Mouse (Mus musculus): ENCODE results near the gene Gjb3. TPM values are rescaled to one million over a fixed set of nuclear protein-coding genes. Genes with fewer than 3 reads are reported as not detected.

Gene Gjb3
- polyA plus RNA-seq, 1 experiment, result 0.61 TPM

- Histone ChIP-seq H3K36me3 (ENCODE audit: control insufficient read depth, insufficient read depth) (no peaks in the 10 kb centered on the region), H3K79me2 (ENCODE audit: control insufficient read depth, insufficient read depth) (no peaks in the 10 kb centered on the region), H3ac (ENCODE audit: control insufficient read depth, insufficient read length) (no peak overlapping the region), H3K27me3 (ENCODE audit: control insufficient read depth, insufficient read depth, insufficient read length) (no peaks in the 10 kb centered on the region), H3K4me2 (ENCODE audit: low read depth) (peak overlapping the region; percentile 72), H3K4me3 (no peak overlapping the region)
- TF ChIP-seq SRF (IDR thresholded peaks at IDR 0.05; ENCODE audit: control insufficient read depth, insufficient read length, low read depth), result no peak
- no peak for TF ChIP-seq USF1 (IDR thresholded peaks at IDR 0.05; ENCODE audit: low read depth)
- TF ChIP-seq CEBPB (IDR thresholded peaks at IDR 0.05; ENCODE audit: insufficient read depth, poor library complexity, severe bottlenecking), result peak; percentile 84
These were observed 2.9 kb downstream of the Gjb3 start for GRCm38 (mm10) chr4:127327749-127328148.

- H3K36me3 ChIP-seq (ENCODE audit: control insufficient read depth, insufficient read depth), result no peaks in the 10 kb centered on the region
- no peaks in the 10 kb centered on the region for H3K79me2 ChIP-seq (ENCODE audit: control insufficient read depth, insufficient read depth)
- peak overlapping the region; percentile 72 for H3K4me2 ChIP-seq (ENCODE audit: low read depth)
- H3K4me3 ChIP-seq, result no peak overlapping the region
- H3K27me3 ChIP-seq (ENCODE audit: control insufficient read depth, insufficient read depth, insufficient read length), result no peaks in the 10 kb centered on the region
- TF ChIP-seq CEBPB (IDR thresholded peaks at IDR 0.05; ENCODE audit: insufficient read depth, poor library complexity, severe bottlenecking) (no peak), MYOD1 (IDR thresholded peaks at IDR 0.05; ENCODE audit: control insufficient read depth in 1 of 3, insufficient read length in 2 of 3, low read depth in 2 of 3) (no peak), E2F4 (IDR thresholded peaks at IDR 0.05; ENCODE audit: insufficient read depth) (no peak), TCF12 (IDR thresholded peaks at IDR 0.05; ENCODE audit: insufficient read depth, poor library complexity, severe bottlenecking) (no peak), USF1 (IDR thresholded peaks at IDR 0.05; ENCODE audit: low read depth) (peak; percentile 35), POLR2AphosphoS2 (IDR thresholded peaks at IDR 0.05; ENCODE audit: insufficient read length, low read depth) (no peak)
- no peak overlapping the region for H3ac ChIP-seq (ENCODE audit: control insufficient read depth, insufficient read length)
These were observed 3.4 kb downstream of the Gjb3 start for GRCm38 (mm10) chr4:127327258-127327657.

GRCm38 (mm10) chr4:127325276-127325675, 5.4 kb downstream of the Gjb3 start:
- Histone ChIP-seq H3K4me2 (ENCODE audit: low read depth) (no peak overlapping the region), H3K4me3 (no peak overlapping the region), H3ac (ENCODE audit: control insufficient read depth, insufficient read length) (no peak overlapping the region), H3K79me2 (ENCODE audit: control insufficient read depth, insufficient read depth) (no peaks in the 10 kb centered on the region), H3K36me3 (ENCODE audit: control insufficient read depth, insufficient read depth) (no peaks in the 10 kb centered on the region), H3K27me3 (ENCODE audit: control insufficient read depth, insufficient read depth, insufficient read length) (no peaks in the 10 kb centered on the region)
- TF ChIP-seq SRF (IDR thresholded peaks at IDR 0.05; ENCODE audit: control insufficient read depth, insufficient read length, low read depth), result no peak
- TF ChIP-seq MAX (IDR thresholded peaks at IDR 0.05; ENCODE audit: low read depth), result no peak
- TF ChIP-seq POLR2A (IDR thresholded peaks at IDR 0.05; ENCODE audit: insufficient read length, low read depth), result no peak
- TF ChIP-seq TCF12 (IDR thresholded peaks at IDR 0.05; ENCODE audit: insufficient read depth, poor library complexity, severe bottlenecking), result no peak
- no peak for TF ChIP-seq CEBPB (IDR thresholded peaks at IDR 0.05; ENCODE audit: insufficient read depth, poor library complexity, severe bottlenecking)
- TF ChIP-seq POLR2AphosphoS2 (IDR thresholded peaks at IDR 0.05; ENCODE audit: insufficient read length, low read depth), result no peak

GRCm38 (mm10) chr4:127324759-127325158, 5.9 kb downstream of the Gjb3 start:
- Histone ChIP-seq H3K79me2 (ENCODE audit: control insufficient read depth, insufficient read depth) (no peaks in the 10 kb centered on the region), H3K4me3 (no peak overlapping the region), H3K27me3 (ENCODE audit: control insufficient read depth, insufficient read depth, insufficient read length) (no peaks in the 10 kb centered on the region), H3K36me3 (ENCODE audit: control insufficient read depth, insufficient read depth) (no peaks in the 10 kb centered on the region), H3K4me2 (ENCODE audit: low read depth) (no peak overlapping the region), H3ac (ENCODE audit: control insufficient read depth, insufficient read length) (no peak overlapping the region)
- TF ChIP-seq MYOG (IDR thresholded peaks at IDR 0.05; ENCODE audit: control insufficient read depth in 1 of 3, insufficient read depth in 1 of 3, insufficient read length in 2 of 3, low read depth in 2 of 3), result no peak
- TF ChIP-seq SRF (IDR thresholded peaks at IDR 0.05; ENCODE audit: control insufficient read depth, insufficient read length, low read depth), result no peak
- no peak for TF ChIP-seq USF1 (IDR thresholded peaks at IDR 0.05; ENCODE audit: low read depth)
- no peak for TF ChIP-seq CEBPB (IDR thresholded peaks at IDR 0.05; ENCODE audit: insufficient read depth, poor library complexity, severe bottlenecking)
- no peak for TF ChIP-seq REST (IDR thresholded peaks at IDR 0.05; ENCODE audit: insufficient read depth, insufficient read length)
- no peak for TF ChIP-seq TCF12 (IDR thresholded peaks at IDR 0.05; ENCODE audit: insufficient read depth, poor library complexity, severe bottlenecking)
- TF ChIP-seq MYOD1 (IDR thresholded peaks at IDR 0.05; ENCODE audit: control insufficient read depth in 1 of 3, insufficient read length in 2 of 3, low read depth in 2 of 3), result no peak
- TF ChIP-seq TCF3 (IDR thresholded peaks at IDR 0.05; ENCODE audit: insufficient read length, low read depth), result no peak
- no peak for TF ChIP-seq MAX (IDR thresholded peaks at IDR 0.05; ENCODE audit: low read depth)
- no peak for TF ChIP-seq POLR2AphosphoS2 (IDR thresholded peaks at IDR 0.05; ENCODE audit: insufficient read length, low read depth)
- no peak for TF ChIP-seq E2F4 (IDR thresholded peaks at IDR 0.05; ENCODE audit: insufficient read depth)
- no peak for TF ChIP-seq POLR2A (IDR thresholded peaks at IDR 0.05; ENCODE audit: insufficient read length, low read depth)

GRCm38 (mm10) chr4:127324296-127324695, 6.3 kb downstream of the Gjb3 start:
- Histone ChIP-seq H3K27me3 (ENCODE audit: control insufficient read depth, insufficient read depth, insufficient read length) (no peaks in the 10 kb centered on the region), H3K36me3 (ENCODE audit: control insufficient read depth, insufficient read depth) (no peaks in the 10 kb centered on the region), H3K4me3 (no peak overlapping the region), H3K79me2 (ENCODE audit: control insufficient read depth, insufficient read depth) (no peaks in the 10 kb centered on the region), H3ac (ENCODE audit: control insufficient read depth, insufficient read length) (no peak overlapping the region), H3K4me2 (ENCODE audit: low read depth) (no peak overlapping the region)
- TF ChIP-seq USF1 (IDR thresholded peaks at IDR 0.05; ENCODE audit: low read depth) (no peak), E2F4 (IDR thresholded peaks at IDR 0.05; ENCODE audit: insufficient read depth) (no peak), CEBPB (IDR thresholded peaks at IDR 0.05; ENCODE audit: insufficient read depth, poor library complexity, severe bottlenecking) (no peak), MAX (IDR thresholded peaks at IDR 0.05; ENCODE audit: low read depth) (no peak), REST (IDR thresholded peaks at IDR 0.05; ENCODE audit: insufficient read depth, insufficient read length) (no peak), POLR2AphosphoS2 (IDR thresholded peaks at IDR 0.05; ENCODE audit: insufficient read length, low read depth) (no peak), POLR2A (IDR thresholded peaks at IDR 0.05; ENCODE audit: insufficient read length, low read depth) (no peak), TCF12 (IDR thresholded peaks at IDR 0.05; ENCODE audit: insufficient read depth, poor library complexity, severe bottlenecking) (no peak), TCF3 (IDR thresholded peaks at IDR 0.05; ENCODE audit: insufficient read length, low read depth) (no peak), MYOD1 (IDR thresholded peaks at IDR 0.05; ENCODE audit: control insufficient read depth in 1 of 3, insufficient read length in 2 of 3, low read depth in 2 of 3) (no peak)
